Mouse (Mus musculus) right cerebral cortex, postnatal 10 days (tissue): ENCODE results near the gene Itgb1.

ENCODE experiments used
- DNase-seq, 2 experiments: peaks; one replicate each; pipeline ENCODE4 v3.0.0; 2021; ENCODE audit warnings: low spot score in 2 of 2

The Itgb1 gene

DNA sequence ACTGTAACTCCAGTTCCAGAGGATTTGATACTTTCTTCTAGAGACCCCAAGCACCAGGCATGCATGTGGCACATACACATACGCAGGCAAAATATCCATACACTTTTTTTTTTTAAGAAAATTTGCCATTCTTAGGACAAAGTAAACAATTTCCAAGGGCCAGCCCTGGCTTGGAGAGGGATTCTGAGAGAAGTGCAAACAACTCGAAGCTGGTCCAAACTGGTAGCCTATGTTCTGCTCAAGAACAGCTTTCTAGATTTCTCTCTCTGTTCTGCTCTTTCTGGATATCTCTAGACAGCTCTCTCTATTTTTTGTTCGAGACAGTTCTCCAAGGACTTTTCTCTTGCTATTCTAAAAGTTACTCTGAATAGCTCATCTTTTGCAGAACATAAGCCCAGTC lies 3.5 kb upstream of the Itgb1 start:
- DNase-seq: no peak

DNA sequence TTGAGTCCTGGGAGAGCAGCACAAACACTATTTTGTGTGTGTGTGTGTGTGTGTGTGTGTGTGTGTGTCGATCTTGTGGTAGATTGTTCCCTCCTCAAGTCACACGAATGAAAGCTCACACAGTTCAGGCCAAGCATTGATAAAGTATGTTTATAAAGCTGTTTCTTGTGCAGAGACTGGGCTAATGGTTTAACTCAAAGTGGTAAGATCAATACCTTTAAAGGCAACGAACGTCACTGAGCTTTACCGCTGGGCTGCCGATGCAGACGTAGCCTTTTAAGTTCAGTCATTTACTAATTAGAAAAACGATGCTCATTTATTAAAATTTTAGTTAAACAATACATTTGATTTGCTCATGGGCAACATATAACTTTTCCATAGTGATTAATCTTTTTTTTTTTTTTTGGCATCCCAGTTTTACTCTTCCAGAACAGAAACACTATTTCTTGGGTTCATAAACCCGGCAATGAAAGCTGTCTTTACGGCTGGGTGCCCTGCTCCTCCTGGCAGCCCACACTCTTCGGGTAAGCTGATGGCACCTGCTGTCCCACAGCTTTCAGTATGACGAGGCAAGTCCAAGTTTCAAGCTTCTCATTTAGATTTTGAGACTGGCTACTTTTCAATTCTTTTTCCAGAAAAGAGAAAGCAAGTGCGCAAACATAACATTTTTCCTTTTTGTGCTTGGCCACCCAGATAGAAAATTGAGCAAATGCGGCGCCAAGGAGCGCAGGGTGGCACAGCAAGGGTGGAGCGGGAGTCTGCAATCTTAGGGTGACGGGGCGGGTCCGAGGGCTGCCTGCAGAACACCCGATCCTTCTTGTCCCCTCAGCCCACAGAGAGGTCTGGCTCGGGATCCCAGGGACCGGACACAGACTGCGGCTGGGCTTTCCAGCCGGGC lies 596 bp upstream of the Itgb1 start:
- no peak for DNase-seq

DNA sequence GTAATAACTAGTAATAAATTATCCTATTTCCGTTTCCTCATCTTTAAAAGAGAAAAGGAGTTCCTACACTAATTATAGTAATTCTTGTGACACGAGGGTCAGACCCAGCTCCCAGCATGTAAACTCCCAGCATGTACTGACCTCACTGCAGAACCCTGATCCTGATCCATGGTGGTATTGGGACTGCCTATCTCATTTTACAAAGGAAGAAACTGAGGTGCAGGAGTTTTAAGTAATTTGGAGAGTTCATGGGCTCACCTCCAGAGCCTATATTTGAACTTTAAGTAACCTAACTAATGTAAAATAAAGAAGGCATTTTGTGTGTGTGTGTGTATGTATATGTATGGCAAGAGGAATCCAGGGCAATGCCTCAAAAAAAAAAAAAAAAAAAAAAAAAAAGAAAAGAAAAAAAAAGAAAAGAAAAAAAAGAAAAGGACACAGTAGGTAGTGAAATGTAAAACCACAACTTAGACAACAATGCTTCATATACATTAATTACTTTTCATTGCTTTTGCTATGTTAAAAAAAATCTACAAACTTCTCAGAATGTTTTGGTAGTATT lies 1.1 kb downstream of the Itgb1 start:
- DNase-seq: no peak

DNA sequence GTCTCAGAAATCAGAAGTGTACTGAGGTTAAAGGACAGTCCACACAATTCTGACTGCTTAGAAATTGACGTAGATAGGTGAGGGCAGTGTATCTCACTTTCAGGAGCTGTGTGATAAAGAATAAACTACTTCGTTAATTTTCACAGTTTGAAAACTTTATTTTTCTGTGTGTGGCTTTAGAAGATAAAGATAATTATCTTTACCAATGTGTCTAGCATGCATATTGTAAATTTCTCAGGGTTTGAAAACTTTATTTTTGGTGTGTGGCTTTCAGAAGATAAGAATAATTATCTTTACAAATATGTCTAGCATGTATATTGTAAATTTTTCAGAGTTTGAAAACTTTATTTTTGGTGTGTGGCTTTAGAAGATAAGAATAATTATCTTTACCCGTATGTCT lies 3.2 kb downstream of the Itgb1 start:
- DNase-seq: no peak

DNA sequence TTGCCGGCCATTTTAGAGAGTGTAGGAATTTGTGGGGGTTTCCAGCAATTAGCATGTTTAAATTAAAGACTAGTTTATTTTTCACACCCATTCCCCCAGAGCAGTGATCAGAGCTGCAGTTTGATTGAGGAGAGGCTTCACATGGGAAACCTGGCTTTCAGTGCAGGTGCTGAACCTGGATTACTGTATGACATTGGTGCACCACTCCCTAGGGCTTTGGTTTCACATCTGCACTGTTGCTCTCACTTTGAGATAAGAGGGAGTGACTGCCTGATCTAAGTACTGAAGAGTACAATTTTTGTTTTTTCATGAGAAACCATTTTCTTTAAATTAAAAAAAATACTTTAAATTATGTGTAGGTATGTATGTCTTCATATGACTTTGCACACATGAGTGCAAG lies 4.6 kb downstream of the Itgb1 start:
- no peak for DNase-seq

DNA sequence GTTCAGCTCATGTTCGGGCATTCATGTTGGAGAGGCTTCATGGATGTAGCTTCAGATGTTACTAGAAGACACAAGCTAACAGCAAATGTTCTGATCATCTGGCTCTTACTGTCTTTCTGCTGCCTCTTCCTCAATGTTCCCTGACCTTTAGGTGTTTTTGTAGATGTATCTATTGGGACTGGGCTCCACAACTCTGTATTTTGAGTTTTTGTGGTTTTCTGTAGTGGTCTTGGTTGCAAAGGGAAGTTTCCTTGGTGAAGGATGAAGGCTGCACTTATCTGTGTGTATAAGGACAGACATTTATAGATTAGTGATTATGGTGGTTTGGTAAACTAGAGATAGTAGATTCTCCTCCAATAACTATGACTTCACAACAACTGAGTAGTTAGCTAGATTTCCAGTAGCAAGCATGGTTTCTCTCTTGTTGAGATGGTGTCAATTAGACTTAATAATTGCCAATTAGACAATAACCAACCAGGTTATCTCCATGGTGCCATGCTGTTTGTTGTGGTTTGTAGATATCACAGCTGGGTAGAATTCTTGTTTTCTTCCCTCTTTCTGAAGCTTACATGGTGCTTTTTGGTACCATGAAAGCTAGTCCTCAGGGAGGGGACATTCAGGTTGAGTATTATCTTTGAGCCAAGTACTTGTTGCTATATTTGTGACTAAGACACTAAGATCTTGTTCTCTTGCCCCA lies 11.4 kb downstream of the Itgb1 start:
- DNase-seq: no peak

DNA sequence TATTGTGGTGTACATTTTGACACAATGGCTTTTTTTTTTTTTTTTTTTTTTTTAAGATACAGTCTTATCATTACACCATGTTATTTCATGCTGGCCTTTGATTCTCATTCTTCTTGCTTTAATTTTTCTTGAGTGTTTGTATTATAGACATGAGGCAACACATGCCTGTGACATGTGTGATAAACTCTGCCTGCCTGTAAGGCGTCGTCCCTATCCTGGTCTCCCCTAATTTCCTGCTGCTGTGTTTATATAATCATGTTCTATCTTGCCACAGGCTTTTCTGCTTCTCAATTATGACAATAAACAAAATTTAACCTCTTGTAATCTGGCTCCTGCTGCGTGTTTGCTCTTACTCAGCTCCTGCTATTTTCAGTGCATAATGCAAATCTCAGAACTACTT lies 12.5 kb downstream of the Itgb1 start:
- no peak for DNase-seq

DNA sequence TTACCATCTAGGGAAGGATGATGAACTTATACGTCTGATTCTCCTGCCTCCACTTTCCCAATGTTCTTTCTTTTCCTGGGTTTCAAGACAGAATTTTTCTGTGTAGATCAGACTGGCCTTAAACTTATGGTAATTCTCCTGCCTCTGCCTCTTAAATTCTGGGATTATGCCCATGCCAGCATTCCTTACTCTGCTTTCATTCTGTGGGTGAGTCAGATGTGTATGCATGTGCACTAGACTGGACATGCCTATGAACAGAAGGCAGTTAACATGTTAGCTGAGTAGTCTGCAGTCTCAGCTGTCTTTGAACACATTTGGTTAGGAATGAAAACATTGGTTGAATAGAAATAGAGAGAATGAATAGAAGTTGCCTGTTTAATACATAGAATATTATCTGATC lies 18.9 kb downstream of the Itgb1 start:
- DNase-seq: no peak

DNA sequence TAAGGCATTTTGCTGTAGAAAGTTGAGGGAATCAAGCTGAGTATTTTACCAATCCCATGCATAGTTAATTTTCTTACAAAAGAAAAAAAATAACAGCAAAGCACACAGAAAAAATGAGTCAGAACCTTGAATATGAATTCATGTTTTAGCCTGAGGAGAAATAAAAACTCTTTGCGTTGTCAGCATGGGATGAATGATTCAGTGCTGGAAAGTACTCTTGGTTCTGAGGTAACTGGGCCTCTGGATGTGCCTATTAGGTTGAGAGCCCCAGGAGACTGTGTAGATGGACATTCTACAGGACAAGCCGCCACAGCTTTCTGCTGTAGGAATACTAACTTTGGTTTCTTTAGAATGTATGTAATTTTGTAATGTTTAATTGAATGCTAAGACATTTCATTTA lies 19.4 kb downstream of the Itgb1 start:
- no peak for DNase-seq

DNA sequence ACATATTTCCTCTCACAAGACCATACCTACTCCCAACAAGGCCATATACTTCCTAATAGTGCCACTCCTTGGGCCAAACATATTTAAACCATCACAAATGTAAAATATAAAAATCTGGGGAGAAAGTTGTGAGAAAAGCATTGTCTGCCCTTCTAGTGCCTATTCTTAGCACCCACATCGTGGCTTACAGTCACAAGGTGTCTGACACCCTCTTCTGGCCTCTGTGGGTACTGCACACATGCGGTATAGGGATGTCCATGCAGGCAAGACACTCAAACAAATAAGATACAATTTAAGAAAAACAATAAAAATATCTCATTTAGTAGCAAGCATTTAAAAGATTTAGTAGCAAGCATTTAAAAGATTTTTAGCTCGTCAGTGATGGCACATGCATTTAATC lies 23.8 kb downstream of the Itgb1 start:
- peak; percentile 58 to 80 for DNase-seq

DNA sequence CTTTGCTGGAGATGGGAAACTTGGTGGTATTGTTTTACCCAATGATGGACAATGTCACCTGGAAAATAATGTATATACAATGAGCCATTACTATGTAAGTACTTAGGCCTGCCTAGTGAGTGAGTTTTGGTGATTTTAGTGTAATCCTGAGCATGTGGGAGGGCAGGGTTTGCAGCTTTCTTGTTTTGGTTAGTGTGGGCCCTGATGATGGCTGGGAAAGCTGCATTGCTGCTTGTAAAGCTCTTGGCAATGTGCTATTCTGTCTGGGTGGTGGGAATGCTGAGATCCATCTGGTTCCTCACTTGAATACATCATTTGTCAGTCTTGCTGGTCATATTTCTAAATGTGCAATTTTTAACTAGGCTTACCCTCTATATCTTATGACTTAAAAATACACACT lies 30.7 kb downstream of the Itgb1 start:
- DNase-seq: peak in 1 of 2 experiments; percentile 52

DNA sequence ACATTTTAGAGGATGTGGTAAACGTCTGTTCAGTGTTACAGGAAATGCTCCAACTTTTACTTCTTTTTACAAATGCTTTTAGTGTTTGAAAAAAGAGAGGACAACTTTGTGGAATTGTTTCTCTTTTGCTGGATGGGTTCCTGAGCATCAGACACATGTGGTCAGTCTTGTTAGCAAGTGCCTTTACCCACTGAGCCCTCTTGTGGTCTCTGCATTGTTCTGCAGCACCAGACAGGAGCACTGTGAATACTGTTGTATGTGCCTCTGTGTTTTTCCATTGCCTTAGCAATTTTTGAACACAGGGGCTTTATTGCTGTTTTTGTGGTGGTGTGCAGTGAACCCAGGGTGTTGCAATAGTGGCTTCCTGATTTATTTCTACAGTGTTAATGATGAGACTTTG lies 39.4 kb downstream of the Itgb1 start:
- peak; percentile 47 to 50 for DNase-seq

DNA sequence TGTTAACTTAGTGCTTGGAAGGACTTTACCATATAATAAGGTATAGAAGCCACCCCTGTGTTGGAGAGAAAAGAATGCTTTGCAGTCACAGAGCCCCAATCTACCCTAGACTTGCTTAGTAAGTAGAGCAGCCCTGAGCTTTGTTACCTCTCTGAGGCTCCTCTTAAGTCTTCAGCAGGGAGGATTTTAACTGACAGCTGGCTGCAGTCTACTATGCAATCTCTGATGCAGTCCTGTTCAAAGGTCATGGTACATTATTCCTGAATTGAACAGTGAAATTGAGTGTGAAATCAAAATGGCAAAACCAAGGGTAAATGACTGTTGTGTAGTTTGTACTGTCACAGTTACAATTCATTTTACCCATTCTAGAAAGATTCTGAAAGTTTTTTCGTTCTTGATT lies 41.8 kb downstream of the Itgb1 start:
- DNase-seq: no peak

DNA sequence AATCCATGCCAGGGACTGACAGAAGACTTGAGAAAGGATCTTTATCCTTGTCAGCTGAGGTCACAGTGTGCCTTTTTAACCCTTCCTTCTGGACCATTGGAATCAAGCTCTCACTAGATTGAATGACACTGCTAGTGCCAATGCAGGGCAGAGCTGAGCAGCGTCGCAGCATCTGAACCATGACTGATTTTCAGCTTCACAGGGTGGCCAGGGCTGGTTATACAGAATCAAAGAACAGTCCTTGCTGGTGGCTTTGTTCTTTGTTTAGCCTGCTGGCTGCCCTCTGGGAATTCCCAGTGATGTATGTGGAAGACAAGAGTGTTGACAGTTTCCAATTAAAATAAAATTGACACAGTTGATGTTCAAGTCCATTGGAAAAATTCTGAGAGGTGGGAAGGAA lies 46.8 kb downstream of the Itgb1 start:
- DNase-seq: no peak

DNA sequence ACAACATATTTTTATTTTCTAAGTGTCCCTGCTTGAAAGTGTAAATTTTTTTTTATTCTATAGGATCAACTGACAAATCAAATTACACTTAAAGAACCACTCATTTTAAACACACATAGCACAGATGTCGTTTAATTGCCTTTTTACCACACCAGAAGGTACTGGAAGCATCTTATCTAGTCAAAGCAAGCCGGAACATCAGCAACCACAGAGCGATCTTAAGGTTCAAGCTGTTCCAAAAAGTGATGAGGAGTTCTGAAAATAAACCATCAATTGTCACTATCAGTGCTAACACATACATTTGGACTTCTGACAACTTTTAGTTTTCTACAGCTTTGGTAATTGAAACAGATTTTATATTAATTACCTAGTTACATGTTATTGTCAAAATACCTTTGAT lies 48.7 kb downstream of the Itgb1 start:
- no peak for DNase-seq

DNA sequence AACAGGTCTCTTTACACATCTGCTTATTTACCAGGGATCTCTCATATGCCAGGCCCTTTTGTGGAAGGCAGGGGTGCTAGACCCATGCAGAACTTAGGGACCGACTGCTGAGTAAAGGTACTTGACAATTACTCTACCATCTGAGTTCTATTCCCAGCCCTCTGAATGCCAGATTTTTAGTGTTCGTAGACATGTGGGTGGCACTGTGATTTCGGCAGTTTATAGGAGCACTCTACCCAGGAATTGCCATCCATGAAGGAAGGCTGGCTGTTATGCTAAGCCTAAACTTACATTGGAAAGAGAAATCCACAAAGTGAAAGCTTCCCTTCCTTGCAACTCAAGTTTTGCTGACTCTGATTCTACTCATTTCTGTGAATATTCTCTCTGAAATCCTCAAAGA lies 50.2 kb downstream of the Itgb1 start:
- no peak for DNase-seq
